Mouse (Mus musculus): ENCODE results near the gene Prl2b1.

Prl2b1 gene

GRCm38 (mm10) chr13:27390746-27391145 is at the start of gene Prl2b1:
Prl2b1 (minus strand) TSS chr13:27390846.
- no peak for DNase-seq (ENCODE audit: low read depth)

- no peak for DNase-seq (ENCODE audit: low read depth)
Measured at GRCm38 (mm10) chr13:27438588-27438987, 47.9 kb upstream of the Prl2b1 start, which contains the start of gene Prl8a6. Prl8a6 (minus strand) TSS chr13:27438688.

DNA sequence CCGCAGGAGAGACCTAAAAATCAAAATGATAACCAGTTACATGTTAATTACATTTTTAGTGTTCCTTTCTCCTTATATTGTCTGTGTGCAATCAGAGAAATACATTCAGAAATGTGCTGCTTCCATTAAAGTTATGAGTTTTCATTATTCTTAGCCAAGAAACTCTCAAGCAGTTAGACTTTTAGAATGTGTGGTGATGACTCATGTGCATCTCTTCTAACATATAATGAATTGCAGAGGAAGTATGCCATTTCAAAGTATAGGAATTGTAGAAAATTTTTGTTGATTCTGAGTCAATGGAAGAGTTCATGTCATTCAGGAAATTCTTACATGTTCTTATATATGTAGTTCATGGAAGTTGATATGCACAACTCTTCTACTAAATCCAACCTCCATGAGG is 42.5 kb upstream of the Prl2b1 start:
- peak; percentile 49 for DNase-seq (ENCODE audit: low read depth)

DNA sequence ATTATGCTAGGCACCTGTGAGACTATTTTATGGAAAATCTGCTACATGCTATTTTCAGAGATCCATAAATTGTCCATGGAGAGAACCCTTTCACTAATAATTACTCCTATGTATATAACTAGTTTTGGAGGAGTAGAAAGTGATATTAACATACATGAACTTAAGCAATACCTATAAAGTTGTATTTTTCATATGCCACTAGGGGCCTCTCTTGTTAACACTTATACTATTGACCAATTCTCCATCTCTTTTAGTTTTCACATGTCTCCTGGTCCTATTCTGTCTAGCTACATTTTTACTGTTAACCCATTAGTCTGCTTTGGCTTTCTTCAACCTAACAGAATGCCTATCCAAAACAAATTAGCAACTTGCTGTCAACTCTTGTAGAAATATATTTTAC is 23.0 kb upstream of the Prl2b1 start:
- DNase-seq (ENCODE audit: low read depth) = no peak

DNA sequence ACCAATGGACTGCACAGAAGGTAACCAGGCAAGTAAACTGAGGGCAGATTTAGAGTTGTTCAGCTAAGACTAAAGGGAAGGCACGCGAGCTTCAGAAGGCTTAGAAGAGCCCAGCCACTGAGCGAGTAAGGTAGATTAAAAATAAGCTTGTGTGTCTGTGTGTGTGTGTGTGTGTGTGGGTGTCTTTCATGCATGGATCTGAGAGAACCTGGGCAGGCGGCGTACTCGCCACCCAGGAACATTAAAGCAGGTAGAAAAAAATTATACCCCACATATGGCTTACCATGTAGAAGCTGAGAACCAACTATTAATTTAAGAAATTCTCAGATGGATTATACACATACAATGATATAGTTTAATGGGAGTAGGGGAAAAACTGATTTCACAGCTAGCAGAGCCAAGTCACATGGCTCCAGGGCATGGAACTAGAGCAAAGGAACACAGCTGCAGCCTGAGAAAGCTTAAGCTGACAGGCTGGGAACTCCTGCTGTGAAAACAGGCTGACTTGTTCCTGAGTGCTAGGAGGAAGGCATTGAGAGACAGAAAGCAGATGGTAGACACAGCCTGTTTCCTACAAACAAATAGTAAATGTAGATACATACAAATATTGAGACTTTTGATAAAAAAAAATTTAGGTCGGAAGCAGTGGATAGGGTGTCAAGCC is 8.5 kb upstream of the Prl2b1 start:
- DNase-seq (ENCODE audit: low read depth) = no peak

- no peak for DNase-seq (ENCODE audit: low read depth)
Measured at GRCm38 (mm10) chr13:27345373-27345772, 45.3 kb downstream of the Prl2b1 start, which contains the start of gene Prl8a2. Prl8a2 (plus strand) TSS chr13:27345673.

DNA sequence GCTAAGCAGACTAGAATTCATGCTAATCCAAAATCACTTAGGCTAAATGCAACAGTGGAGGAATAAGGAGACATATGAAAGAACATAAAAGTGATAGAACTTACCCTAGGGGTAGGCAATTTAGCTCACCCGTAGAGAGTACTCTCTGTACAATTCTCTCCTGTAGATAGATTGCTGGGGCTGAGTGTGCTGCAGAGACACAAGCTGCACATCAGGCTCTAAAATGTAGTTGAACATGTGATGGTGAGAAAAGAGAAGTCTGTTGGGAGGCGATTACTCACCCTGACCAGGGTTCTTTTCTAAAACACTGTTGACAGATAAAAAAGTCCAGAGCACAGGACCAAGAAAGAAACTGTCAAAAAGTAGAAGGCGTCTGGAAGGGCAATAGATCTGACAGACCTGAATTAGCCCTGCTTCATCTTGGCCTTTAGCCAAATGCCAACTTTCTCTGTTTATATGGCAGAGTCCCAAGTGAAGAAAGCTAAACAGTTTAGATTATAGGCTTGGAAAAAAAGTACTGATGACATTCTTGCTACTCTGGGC is 47.8 kb downstream of the Prl2b1 start:
- DNase-seq (ENCODE audit: low read depth) = peak; percentile 4

DNA sequence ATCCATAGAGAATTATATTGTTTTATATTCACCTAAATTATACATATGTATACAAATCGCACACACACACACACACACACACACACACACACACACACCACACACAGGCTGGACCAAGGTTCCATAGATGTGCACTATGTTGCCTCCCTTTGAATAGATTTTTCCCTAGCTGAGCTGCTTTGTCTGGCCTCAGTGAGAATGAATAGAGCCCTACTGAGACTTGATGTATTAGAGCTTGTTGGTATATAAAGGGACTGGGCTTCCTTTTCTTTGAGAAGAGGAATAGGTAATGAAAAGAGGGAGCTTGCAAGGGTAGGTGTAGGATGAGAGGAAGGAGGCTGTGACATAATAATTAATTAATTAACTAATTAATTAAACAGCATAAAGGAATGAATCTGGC is 55.7 kb downstream of the Prl2b1 start:
- no peak for DNase-seq (ENCODE audit: low read depth)
